Mouse (Mus musculus): ENCODE results near the gene Tekt3.

- no peak for TF ChIP-seq CTCF (IDR thresholded peaks at IDR 0.05; ENCODE audit: borderline replicate concordance, insufficient read depth, low read depth, low read length)
- no peak for TF ChIP-seq POLR2A (IDR thresholded peaks at IDR 0.05; ENCODE audit: borderline replicate concordance, insufficient read depth, low read length)
Observed at GRCm38 (mm10) chr11:63018083-63018622, 43.3 kb upstream of the Tekt3 start.

All from cerebellum, adult 2 months (tissue).